12 mouse cellular contexts compared by ENCODE assay signal in genomic region chr2:163285335-163285734, GRCm38 (mm10).
DNase-seq lines count a peak whose midpoint lies in the region; ATAC-seq and TF ChIP-seq lines count a peak whose summit lies in the region.
"Had no signal": no experiment of that assay in that cellular context is flagged by ENCODE, and none has a peak within 500 bp of the region (broad histone marks: within the 10 kb centered on the region; RNA-seq: fewer than 3 reads in every experiment).

No protein-coding gene starts in this region.

- DNase-seq in heart, postnatal 10 days = no peak
- DNase-seq in lung, embryonic 14.5 days = no peak
- DNase-seq in lung, postnatal 36 days = no peak
- no peak for DNase-seq in thymus, postnatal 14 days
- DNase-seq in yolk sac, embryonic 10.5 days (ENCODE audit: low spot score) = no peak
- DNase-seq: adrenal gland, adult 2 months; lung, postnatal 4 days; thymus, postnatal 25 days had no signal

- H3K27me3 ChIP-seq in heart, embryonic 16.5 days (ENCODE audit: control insufficient read depth, insufficient read depth, low read length) = peaks cover 4% of the 10 kb centered on the region; the same call in 1 of the 2 replicates
- H3K27me3 ChIP-seq in lung, embryonic 14.5 days (ENCODE audit: insufficient read depth, low read length) = peaks cover 18% of the 10 kb centered on the region; the same call in 1 of the 2 replicates
- H3K27me3 ChIP-seq in intestine, embryonic 16.5 days (replicated peaks; ENCODE audit: control insufficient read depth, insufficient read depth, low read length) = no peaks in the 10 kb centered on the region
- no peaks in the 10 kb centered on the region for H3K27me3 ChIP-seq in midbrain, embryonic 16.5 days (ENCODE audit: control insufficient read depth, insufficient read depth, low read depth, low read length)

- no peak for TF ChIP-seq CTCF in lung, embryonic 14.5 days (IDR thresholded peaks at IDR 0.05; ENCODE audit: low read depth)

- H3K27ac ChIP-seq in heart, embryonic 16.5 days (ENCODE audit: low read length) = peak overlapping the region; percentile 46
- no peak overlapping the region for H3K27ac ChIP-seq in lung, embryonic 14.5 days (ENCODE audit: low read depth)
- peak overlapping the region; percentile 49; the same call in 1 of the 2 replicates for H3K27ac ChIP-seq in intestine, embryonic 16.5 days (ENCODE audit: low read length)
- H3K27ac ChIP-seq in midbrain, embryonic 16.5 days (ENCODE audit: low read length) = peak overlapping the region; percentile 83
- H3K27ac ChIP-seq: embryonic facial prominence, embryonic 10.5 days had no signal

- peak overlapping the region; percentile 36 for H3K4me3 ChIP-seq in heart, embryonic 16.5 days (ENCODE audit: low read length)
- H3K4me3 ChIP-seq in lung, embryonic 14.5 days (ENCODE audit: low read depth, low read length) = no peak overlapping the region
- peak overlapping the region; percentile 25; the same call in 1 of the 2 replicates for H3K4me3 ChIP-seq in intestine, embryonic 16.5 days (ENCODE audit: low read length)
- H3K4me3 ChIP-seq in midbrain, embryonic 16.5 days (ENCODE audit: low read depth, low read length) = no peak overlapping the region
- H3K4me3 ChIP-seq: embryonic facial prominence, embryonic 10.5 days had no signal

- H3K9ac ChIP-seq in heart, embryonic 16.5 days (ENCODE audit: low read length) = no peak overlapping the region; the same call in 1 of the 2 replicates
- H3K9ac ChIP-seq in lung, embryonic 14.5 days = no peak overlapping the region
- no peak overlapping the region for H3K9ac ChIP-seq in intestine, embryonic 16.5 days (ENCODE audit: low read depth, low read length)
- no peak overlapping the region for H3K9ac ChIP-seq in midbrain, embryonic 16.5 days (ENCODE audit: low read depth, low read length)

- peak overlapping the region; percentile 62 for H3K4me2 ChIP-seq in heart, embryonic 16.5 days (ENCODE audit: low read depth, low read length)
- H3K4me2 ChIP-seq in lung, embryonic 14.5 days = peak overlapping the region; percentile 5; the same call in 1 of the 2 replicates
- peak overlapping the region; percentile 46 for H3K4me2 ChIP-seq in intestine, embryonic 16.5 days (ENCODE audit: low read depth, low read length)
- peak overlapping the region; percentile 24 for H3K4me2 ChIP-seq in midbrain, embryonic 16.5 days (ENCODE audit: low read length)

- WGBS in heart, embryonic 16.5 days = 12% methylated on average over 9 of the region's 9 CpGs
- 23% methylated on average over 9 of the region's 9 CpGs for WGBS in lung, embryonic 14.5 days
- 21% methylated on average over 9 of the region's 9 CpGs for WGBS in intestine, embryonic 16.5 days
- WGBS in midbrain, embryonic 16.5 days = 55% methylated on average over 9 of the region's 9 CpGs

- H3K4me1 ChIP-seq in heart, embryonic 16.5 days (ENCODE audit: control insufficient read depth, insufficient read depth, low read length) = peaks cover 24% of the 10 kb centered on the region
- no peaks in the 10 kb centered on the region for H3K4me1 ChIP-seq in lung, embryonic 14.5 days (ENCODE audit: insufficient read depth)
- peaks cover 25% of the 10 kb centered on the region for H3K4me1 ChIP-seq in intestine, embryonic 16.5 days (ENCODE audit: control insufficient read depth, insufficient read depth, low read length)
- H3K4me1 ChIP-seq in midbrain, embryonic 16.5 days (ENCODE audit: control insufficient read depth, insufficient read depth, low read length) = peaks cover 36% of the 10 kb centered on the region

- no peaks in the 10 kb centered on the region for H3K9me3 ChIP-seq in heart, embryonic 16.5 days (replicated peaks; ENCODE audit: control insufficient read depth, low read length)
- no peaks in the 10 kb centered on the region for H3K9me3 ChIP-seq in lung, embryonic 14.5 days (ENCODE audit: low read depth, low read length)
- H3K9me3 ChIP-seq in intestine, embryonic 16.5 days (ENCODE audit: control insufficient read depth, low read length) = no peaks in the 10 kb centered on the region
- no peaks in the 10 kb centered on the region for H3K9me3 ChIP-seq in midbrain, embryonic 16.5 days (replicated peaks; ENCODE audit: control insufficient read depth, low read length, poor library complexity, severe bottlenecking)
- H3K9me3 ChIP-seq: embryonic facial prominence, embryonic 10.5 days had no signal

- H3K36me3 ChIP-seq in heart, embryonic 16.5 days (ENCODE audit: control insufficient read depth, insufficient read depth) = no peaks in the 10 kb centered on the region
- no peaks in the 10 kb centered on the region for H3K36me3 ChIP-seq in lung, embryonic 14.5 days (ENCODE audit: insufficient read depth)
- H3K36me3 ChIP-seq in intestine, embryonic 16.5 days (ENCODE audit: control insufficient read depth, insufficient read depth, low read length) = no peaks in the 10 kb centered on the region
- H3K36me3 ChIP-seq in midbrain, embryonic 16.5 days (ENCODE audit: control insufficient read depth, insufficient read depth, low read length) = no peaks in the 10 kb centered on the region
- H3K36me3 ChIP-seq: embryonic facial prominence, embryonic 10.5 days had no signal

- ATAC-seq in heart, embryonic 16.5 days (replicated peaks; ENCODE audit: extremely low read depth, insufficient read depth, low FRiP score) = no peak
- no peak for ATAC-seq in lung, embryonic 14.5 days (ENCODE audit: insufficient read depth)
- peak; percentile 71 for ATAC-seq in intestine, embryonic 16.5 days
- ATAC-seq in midbrain, embryonic 16.5 days = no peak

- intact Hi-C loops in heart, postnatal 10 days (cut with DNase I) = no loop called here

Comparison
In these comparisons a context has a peak if more than half of its experiments do, and no peak if none do; other contexts are left out.
1. H3K4me2 ChIP-seq: peak in every context shown above with its lines; median percentile 62 in heart, embryonic 16.5 days; 46 in intestine, embryonic 16.5 days; 24 in midbrain, embryonic 16.5 days; 5 in lung, embryonic 14.5 days.
2. H3K4me3 ChIP-seq: peak in heart, embryonic 16.5 days (single experiment) and intestine, embryonic 16.5 days (single experiment); none in lung, embryonic 14.5 days (single experiment) and midbrain, embryonic 16.5 days (single experiment).